Mouse (Mus musculus) kidney, postnatal 36 days (tissue): ENCODE measurements at regions not wholly inside any gene's neighbourhood (a gene's known extent, or its start where the extent isn't known, plus 50 kb on each side); places are given as distances from the start of the nearest gene placed in this dataset.

Experiments used
- DNase-seq, 2 experiments: peaks; one replicate each; pipeline ENCODE4 v3.0.0; 2021 to 2022; ENCODE audit warnings: mixed read lengths in 2 of 2

DNA sequence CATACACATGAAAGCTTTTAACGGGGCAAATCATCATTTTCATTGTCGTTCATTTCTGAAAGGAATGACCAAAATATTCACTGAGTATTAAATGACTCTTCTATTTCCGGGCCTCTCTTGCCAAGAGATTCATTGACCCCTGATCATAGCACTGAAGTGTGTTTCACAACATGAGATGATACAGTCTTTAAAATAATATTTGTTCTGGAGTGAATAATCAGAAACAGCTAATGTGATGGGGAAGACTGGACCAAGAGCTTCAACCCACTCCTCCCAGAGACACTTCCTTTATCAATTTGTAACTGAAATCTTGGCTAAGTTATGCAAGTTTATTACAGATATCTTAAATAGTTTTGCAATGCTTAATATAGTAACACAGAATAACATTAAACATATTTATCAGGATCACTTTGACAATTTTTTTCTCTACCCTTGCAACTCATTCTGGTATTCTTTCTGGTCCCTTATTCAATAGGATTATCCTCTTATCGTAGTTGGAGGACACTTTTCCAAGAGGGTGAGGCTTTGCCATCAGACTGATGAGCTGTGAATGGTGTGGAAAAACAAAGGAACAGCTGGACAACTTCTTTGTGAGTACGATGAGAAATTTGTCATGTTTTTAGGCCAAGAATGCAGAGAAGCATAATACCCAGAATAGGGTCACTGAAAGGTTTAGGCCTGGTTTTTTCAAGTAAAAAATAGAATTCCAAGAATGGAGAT, 149.6 kb upstream of the Sema3d start:
- no peak for DNase-seq

DNA sequence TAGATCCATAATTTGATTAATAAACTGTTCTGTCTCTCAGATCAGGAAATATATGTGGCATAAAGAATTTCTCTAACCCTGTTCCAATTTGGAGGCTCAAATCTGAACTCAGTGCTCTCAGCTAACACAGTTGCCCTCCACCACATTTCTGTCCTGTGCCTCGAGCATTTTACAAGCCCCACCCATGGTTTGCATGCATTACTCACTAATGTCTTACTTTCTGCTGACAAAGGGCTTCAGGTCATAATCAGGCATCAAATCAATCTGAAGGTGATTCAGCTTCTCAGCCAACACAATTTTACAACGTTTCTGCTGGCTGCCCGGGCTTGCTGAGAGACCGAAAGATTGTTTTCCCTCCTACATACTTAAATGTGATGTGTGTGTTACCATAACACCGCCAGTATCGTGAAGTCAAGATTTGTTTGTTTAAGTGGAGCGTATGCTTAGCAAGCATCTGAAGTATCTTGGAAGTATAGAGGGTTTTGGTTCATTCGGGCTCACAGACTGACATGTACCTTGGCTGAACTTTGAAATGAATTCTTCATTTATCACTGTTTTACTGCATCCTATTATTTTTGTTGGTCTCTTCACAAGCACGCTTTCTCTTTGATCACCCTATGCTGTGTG, 139.9 kb upstream of the Sema3d start:
- no peak for DNase-seq

DNA sequence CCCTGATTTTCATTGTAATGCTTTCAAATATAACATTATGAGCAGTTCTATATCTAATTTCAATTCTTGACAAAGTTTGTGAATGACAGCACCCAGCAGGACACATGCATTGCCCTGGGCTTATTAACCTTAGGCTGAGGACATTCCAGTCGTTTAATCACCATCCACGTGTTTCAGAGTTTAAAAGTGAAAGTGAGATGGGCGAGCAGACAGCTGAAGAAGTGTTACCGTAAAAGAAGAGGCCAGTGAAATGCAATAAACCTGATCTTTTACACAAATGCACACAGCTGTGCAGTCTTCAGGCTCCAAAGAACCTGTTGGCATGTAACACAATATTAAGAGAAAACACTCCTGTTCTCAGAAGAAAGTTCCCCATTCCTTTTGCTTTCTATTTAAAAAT, 89.5 kb upstream of the Sema3d start:
- DNase-seq = no peak

DNA sequence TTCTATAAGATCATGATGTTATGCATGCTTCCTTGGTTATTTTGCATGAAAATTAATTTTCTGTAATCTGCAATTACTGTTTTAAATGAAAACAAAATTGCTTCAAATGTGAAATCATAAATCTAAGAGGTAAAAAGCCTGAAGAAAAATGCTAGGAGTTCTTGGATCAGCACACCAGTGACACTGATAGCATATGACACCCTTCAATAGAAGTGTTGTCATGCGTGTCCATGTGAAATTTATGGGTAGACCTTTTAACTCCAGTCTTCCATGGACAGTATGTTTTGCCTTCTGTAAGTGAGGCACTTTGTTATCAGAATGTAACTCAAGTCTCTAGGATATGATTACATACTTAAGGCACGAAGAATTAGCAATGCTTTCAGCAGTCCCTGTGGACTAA, 85.9 kb upstream of the Sema3d start:
- no peak for DNase-seq

DNA sequence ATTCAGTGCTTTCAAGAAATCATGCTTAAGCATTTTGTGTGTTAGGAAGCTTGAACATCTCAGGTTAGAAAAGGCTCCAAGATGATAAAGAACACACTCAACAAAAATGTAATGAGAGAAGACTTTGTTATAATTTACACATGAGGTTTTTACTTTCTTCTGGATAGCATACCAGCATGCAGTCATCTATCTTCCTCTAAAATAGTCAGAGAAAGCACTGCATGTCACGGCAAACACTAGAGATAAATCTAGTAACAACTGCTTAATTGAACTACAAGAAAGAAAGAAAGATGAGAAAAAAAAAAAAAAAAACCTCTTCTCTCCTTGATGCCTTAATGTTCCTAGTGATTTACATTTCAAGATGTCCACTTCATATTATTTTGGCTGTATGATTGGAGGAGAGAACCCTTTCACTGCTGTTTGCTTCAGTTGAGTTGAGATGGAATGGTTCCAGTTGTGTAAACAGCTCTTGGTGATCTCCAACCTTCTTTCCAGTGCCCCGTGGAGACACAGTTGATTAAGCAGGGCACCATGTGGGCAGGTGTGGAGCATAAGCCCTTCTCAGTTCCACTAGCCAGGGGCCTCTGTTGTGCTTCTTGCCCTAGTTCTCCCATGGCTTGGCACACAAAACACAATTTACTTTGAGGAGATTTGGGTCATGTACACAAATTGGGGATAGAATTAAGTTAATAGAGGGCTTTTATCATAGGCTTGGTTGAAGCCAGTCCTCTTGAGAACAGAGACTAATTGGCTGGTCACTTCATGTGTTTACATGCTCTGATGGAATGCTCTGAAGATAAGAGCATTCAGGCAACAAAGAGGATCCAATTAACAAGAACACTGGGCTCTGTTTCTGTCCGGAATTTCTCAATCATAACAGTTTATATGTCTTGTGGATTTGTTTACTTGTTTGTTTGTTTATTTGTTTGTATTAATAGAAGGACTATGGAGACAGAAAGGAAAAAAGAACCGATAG, 81.1 kb upstream of the Sema3d start:
- DNase-seq = no peak

DNA sequence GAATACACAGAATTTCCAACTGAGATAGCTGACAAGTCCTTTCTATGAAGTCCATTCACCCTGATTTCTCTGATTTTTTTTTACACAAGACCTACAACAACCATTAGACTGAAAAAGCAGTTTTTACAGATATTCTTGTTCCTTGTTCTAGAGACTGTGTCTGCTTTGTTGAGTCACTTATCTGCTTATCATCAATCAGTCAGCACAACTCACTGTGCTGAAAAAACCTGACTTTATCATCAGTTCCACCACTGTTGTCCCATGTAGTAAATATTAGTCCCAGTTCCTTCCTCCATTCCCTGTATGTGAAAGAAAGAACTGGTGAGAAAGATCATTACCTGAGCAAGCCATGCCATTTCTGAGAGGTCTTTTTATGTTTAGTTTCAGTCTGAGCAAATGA, 73.8 kb upstream of the Sema3d start:
- no peak for DNase-seq

DNA sequence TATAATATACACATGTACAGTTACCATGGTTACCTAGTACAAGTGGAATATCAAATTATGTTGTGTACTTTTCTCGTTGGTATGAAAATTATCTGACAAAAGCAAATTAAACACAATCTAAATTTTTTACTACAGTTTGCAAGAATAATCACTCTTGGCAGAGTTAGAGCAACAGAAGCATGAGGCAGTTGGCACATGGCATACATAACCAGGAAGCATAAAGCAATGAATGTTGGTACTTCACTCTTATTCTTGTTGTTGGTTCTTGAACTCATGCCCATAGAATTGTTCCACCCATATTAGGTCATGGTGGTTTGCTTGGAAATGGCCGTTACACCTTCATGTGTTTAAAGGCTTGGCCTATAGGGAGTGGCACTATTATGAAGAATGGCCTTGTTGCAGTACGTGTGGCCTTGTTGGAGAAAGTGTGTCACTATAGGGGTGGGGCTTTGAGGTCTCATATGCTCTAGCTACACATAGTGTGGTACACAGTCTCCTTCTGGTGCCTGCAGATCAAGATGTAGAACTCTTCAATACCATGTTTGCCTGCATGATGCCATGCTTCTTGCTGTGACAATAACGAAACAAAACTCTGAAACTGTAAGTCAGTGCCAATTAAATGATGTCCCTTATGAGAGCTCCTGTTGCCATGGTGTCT, 50.4 kb upstream of the Sema3d start:
- no peak for DNase-seq
